Mouse (Mus musculus) brain, embryonic 18.5 days (tissue): ENCODE measurements at regions not wholly inside any gene's neighbourhood (a gene's known extent, or its start where the extent isn't known, plus 50 kb on each side); places are given as distances from the start of the nearest gene placed in this dataset.
"Not testable (repeated sequence)": the region's sequence is repeated elsewhere in the genome, so short reads cannot be mapped to it uniquely, and the experiment has no call there.

Source experiments
- DNase-seq: peaks from one replicate; pipeline ENCODE4 v3.0.0-alpha.2; 2012; ENCODE audit warnings: low read depth, low spot score

DNA sequence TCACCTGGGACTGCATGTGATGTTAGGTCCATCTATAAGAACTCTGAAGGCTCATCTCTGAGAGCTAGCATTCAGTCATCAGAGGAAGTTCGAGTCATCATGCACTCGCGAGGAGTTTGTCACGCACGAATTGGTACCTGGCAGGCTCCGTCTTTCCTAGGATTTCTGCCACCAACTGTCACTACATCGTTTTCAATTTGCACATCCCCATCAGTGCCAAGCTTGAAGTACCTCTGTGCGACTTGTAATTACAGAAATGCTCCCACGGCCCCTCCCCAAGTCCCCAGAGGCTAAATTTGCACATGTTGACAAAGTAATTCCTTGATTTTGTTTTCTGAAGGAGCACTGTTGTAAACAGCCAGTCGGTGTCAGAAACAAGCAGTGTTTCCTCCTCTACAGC, 372.2 kb upstream of the Id2 start:
- no peak for DNase-seq

DNA sequence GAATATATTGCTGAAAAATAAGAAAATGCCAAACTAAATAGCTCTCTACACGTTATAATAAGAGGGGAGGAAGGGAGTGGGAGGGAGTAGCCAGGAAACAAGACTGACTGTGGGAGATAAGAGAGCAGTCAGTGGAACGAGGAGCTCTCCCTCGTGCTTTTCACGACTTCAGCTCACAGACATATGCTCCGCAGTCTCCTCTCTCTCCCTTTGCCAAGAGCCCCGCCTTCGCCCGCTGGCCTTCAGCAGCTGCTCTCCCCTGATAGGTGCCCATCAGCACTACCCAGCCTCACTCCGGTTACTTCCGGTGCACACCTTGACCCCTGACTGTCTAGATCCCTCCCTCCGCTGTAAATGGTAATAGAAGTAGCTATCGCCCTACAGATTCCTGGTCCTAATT, 370.8 kb upstream of the Id2 start:
- DNase-seq: no peak

DNA sequence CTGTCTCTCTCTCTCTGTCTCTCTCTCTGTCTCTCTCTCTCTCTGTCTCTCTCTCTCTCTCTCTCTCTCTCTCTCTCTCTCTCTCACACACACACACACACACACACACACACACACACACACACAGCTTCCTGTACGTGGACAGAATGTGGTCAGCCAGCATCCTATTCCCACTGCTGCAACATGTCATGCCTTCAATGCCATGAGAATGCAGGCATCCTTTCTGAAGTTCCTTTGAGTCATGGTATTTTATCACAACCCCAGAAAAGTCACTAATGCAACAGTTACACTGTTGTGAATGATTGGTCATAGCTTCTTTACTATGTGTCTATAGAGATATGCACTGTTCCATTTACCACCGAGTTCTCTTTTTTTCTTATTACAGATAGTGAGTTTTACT, 365.8 kb upstream of the Id2 start:
- not testable (repeated sequence) for DNase-seq

- no peak for DNase-seq
Measured at GRCm38 (mm10) chr12:25455281-25455989, 358.5 kb upstream of the Id2 start.

GRCm38 (mm10) chr12:25453356-25453755, 356.4 kb upstream of the Id2 start:
- DNase-seq: no peak

DNA sequence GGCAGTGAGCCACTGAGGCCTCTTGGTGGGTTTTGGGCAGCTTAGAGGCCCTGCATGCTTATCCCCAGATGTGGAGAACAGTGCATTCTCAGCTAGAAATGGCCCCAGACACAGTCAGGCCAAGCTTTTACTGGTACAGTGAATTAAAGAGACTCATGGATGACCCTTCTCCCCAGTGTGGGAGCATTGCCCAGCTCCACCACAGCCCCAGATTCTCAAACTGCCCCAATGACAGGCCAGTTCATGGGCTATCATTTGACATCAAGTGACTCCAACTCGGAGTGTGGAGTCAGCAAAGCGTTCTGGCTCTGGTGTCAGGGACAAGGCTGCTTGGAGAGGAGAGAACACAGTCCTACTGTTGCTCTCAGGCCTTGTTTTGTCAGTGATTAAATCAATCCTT, 354.2 kb upstream of the Id2 start:
- no peak for DNase-seq

DNA sequence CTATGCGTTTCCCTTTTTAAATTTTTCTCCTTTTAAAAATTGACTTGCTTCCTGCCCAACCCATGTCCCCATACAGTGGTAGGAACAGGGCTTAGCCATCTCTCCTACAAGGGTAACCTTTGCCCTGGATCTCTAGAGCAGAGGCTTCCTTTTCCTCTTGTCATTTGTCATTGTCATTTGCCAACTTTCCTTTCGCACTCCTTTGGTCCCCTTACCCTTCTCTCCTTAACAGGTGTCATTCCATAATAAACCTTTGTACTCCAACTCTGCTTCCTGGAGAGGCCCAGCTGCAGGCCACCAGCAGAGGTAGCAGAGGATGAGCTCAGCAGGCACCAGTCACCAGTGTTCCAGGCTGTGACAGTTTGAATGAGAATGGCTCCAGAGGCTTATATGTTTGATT, 347.4 kb upstream of the Id2 start:
- no peak for DNase-seq

- no peak for DNase-seq
Measured at GRCm38 (mm10) chr12:25439029-25439551, 342.1 kb upstream of the Id2 start.

- no peak for DNase-seq
Measured at GRCm38 (mm10) chr12:25438217-25439028, 341.5 kb upstream of the Id2 start.

GRCm38 (mm10) chr12:25437556-25437955, 340.6 kb upstream of the Id2 start:
- DNase-seq: no peak

- no peak for DNase-seq
Measured at GRCm38 (mm10) chr12:25436220-25436911, 339.4 kb upstream of the Id2 start.

GRCm38 (mm10) chr12:25432796-25433195, 335.9 kb upstream of the Id2 start:
- DNase-seq: no peak

- no peak for DNase-seq
Measured at GRCm38 (mm10) chr12:25430911-25431310, 334.0 kb upstream of the Id2 start.

DNA sequence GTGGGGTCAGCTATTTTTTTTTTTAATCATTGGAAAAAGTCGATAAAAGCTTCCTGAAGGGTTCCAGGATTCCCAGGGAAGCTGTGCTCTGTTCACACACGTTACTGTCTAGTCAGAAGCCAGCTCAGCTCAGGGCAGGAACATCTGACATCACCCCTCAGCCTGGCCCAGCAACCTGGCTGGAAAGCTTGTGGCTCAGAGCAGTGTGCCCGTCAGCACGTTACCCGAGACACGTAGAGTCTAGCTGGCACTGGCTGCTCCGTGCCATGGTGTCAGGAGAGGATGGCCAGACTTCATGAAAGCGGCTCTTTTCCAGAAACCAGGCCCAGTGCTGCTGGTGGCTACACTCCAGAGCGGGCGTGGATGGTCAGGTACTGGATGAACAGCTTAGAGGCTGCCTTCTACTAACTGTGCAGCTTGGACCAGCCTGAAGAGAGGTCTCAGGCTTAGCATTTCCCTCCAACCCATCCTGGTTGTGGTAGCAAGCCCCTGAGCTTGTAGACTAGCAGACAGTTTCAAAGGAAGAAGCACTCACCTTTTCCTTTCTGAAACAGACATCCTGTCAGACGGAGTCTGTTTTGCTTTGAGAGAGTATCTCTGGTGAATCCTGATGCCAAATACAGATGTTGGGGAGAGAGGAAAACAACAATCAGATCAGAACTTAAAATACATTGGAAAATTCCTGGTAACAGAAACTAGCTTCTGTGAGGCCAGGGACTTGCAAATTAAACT, 331.1 kb upstream of the Id2 start:
- DNase-seq: no peak

- no peak for DNase-seq
Measured at GRCm38 (mm10) chr12:25417336-25417735, 320.4 kb upstream of the Id2 start.

DNA sequence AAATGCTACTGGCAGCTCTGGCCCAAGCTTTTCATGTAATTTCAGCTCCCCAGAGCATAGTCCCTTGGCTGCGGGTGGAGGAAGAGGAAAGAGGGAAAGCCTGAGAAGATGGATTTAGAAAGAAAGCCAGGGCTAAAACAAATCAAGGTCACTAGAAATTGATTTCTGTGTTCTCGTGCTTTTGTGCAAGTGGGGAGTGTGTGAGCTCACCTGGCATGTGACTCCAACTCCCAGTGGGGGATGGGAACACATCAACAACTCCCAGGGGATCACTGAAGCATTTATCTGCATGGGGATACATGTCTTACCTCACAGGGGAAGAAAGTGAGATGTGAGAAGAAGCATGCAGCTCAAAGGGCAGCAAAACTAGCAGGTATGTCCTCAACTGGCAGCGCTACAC, 319.6 kb upstream of the Id2 start:
- no peak for DNase-seq

GRCm38 (mm10) chr12:25415641-25416040, 318.7 kb upstream of the Id2 start:
- no peak for DNase-seq

- no peak for DNase-seq
Measured at GRCm38 (mm10) chr12:25415232-25415631, 318.3 kb upstream of the Id2 start.

- no peak for DNase-seq
Measured at GRCm38 (mm10) chr12:25407301-25407700, 310.4 kb upstream of the Id2 start.

DNA sequence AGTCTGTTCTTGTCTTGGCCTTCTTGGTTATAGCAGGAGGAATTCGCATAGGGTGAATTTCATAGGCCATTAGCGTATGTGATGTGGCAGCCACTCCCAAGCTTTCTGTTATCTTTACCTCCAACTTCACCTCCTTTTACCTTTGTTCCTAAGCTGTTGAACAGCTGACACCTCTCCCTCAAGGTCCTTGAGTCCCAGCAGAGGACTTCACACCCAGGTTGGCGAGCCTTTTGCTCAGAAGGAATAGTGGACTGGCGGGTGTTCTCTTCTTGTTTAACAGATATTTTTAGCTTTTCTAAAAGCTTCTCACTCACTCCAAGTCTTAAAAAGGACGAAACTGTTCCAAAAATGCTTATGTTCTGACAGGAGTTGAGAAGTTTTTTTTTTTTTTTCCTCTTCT, 303.4 kb upstream of the Id2 start:
- no peak for DNase-seq

DNA sequence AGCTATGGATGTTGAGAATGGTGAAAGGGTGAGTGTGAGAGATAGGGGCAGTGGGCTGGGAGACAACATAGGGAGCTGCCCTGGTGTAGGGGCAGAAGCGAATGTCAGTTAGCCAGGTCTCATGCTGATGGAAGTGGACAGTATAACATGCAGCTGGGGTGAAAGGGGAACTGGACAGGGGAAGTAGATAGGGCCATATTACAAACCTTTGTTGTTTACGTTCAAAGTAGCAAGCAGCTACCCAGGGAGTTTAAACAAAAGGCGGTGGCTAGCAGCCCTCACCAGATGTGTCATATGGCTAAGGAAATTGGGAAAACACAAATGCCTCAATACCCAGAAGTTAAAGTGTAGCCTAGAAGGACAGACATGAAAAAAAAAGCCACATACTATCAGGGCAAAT, 301.8 kb upstream of the Id2 start:
- no peak for DNase-seq

DNA sequence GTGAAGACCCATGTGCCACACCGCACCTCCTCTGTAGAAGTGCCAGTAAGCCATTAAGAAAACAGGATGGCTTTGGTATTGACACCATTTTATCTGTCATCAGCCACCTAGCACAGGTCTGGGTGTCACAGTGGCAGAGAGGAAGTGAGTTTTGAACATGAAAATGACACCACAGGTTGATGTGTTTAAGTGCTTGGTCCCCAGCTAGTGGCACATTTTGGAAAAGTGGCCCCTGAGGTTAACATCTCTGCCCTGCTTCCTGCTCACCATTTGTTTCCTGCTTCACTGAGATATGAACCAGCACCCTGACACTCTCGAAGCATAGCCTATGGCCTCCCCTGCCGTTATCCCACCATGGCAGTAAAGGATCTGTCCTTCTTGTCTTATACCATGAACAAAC, 297.4 kb upstream of the Id2 start:
- DNase-seq: no peak
